Mouse (Mus musculus): Measurements from ENCODE around the gene Tmem131. TPM values are rescaled to one million over a fixed set of nuclear protein-coding genes. Genes with fewer than 3 reads are reported as not detected.

Gene Tmem131
- polyA plus RNA-seq, 1 experiment from 2014 or later, result 22.1 TPM

- Histone ChIP-seq H3K27me3 (ENCODE audit: control insufficient read depth, insufficient read depth, low read length) (no peaks in the 10 kb centered on the region; the same call in 1 of the 2 replicates), H3K4me1 (ENCODE audit: control insufficient read depth, insufficient read depth, low read length) (no peaks in the 10 kb centered on the region), H3K36me3 (ENCODE audit: control insufficient read depth, insufficient read depth, low read length) (no peaks in the 10 kb centered on the region), H3K4me2 (ENCODE audit: low read depth, low read length) (no peak overlapping the region), H3K27ac (ENCODE audit: low read depth, low read length) (no peak overlapping the region), H3K9me3 (ENCODE audit: control insufficient read depth, low read length) (no peaks in the 10 kb centered on the region), H3K9ac (replicated peaks; ENCODE audit: low read depth, low read length) (no peak overlapping the region), H3K4me3 (ENCODE audit: low read depth, low read length) (no peak overlapping the region)
- 77% methylated on average over 4 of the region's 4 CpGs for WGBS
- ATAC-seq (ENCODE audit: low read depth), result no peak
Observed at GRCm38 (mm10) chr1:36766431-36767205, 176.8 kb downstream of the Tmem131 start.

- no peak within 1 kb of the TSS for H3K9ac ChIP-seq (replicated peaks; ENCODE audit: low read depth, low read length)
- H3K36me3 ChIP-seq (ENCODE audit: control insufficient read depth, insufficient read depth, low read length), result no peaks in the 10 kb centered on the region
- WGBS, result 88% methylated on average over 11 of the region's 11 CpGs
- no peak within 1 kb of the TSS for H3K27ac ChIP-seq (ENCODE audit: low read depth, low read length)
- H3K4me1 ChIP-seq (ENCODE audit: control insufficient read depth, insufficient read depth, low read length), result no peaks in the 10 kb centered on the region
- no peak for ATAC-seq (ENCODE audit: low read depth)
- H3K4me3 ChIP-seq (ENCODE audit: low read depth, low read length), result no peak within 1 kb of the TSS
- H3K4me2 ChIP-seq (ENCODE audit: low read depth, low read length), result no peak within 1 kb of the TSS
- H3K27me3 ChIP-seq (ENCODE audit: control insufficient read depth, insufficient read depth, low read length), result no peaks in the 10 kb centered on the region
- no peaks in the 10 kb centered on the region for H3K9me3 ChIP-seq (ENCODE audit: control insufficient read depth, low read length)
Observed at GRCm38 (mm10) chr1:36761568-36761967, 181.9 kb downstream of the Tmem131 start, which contains the start of gene Zap70. Zap70 (plus strand) TSS chr1:36761798.

DNA sequence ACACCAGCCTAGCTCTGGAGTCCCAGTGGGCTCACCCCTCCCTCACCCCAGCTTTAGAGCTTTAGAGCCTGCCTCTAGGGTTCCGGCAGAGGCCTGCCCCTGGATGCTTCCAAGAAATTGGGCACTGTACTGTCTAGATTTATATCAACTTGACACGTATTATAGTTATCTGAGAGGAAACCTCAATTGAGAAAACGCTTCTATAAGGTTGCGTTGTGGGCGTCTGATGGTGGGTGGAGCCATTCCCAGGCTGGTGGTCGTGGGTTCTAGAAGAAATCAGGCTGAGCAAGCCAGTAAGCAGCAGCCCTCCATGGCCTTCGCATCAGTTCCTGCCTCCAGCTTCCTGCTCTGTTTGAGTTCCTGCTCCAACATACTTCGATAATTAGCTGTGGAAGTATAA, 182.4 kb downstream of the Tmem131 start:
- no peaks in the 10 kb centered on the region for H3K27me3 ChIP-seq (ENCODE audit: control insufficient read depth, insufficient read depth, low read length)
- ATAC-seq (ENCODE audit: low read depth), result no peak
- H3K4me3 ChIP-seq (ENCODE audit: low read depth, low read length), result no peak overlapping the region
- H3K9ac ChIP-seq (replicated peaks; ENCODE audit: low read depth, low read length), result no peak overlapping the region
- no peaks in the 10 kb centered on the region for H3K4me1 ChIP-seq (ENCODE audit: control insufficient read depth, insufficient read depth, low read length)
- no peak overlapping the region for H3K27ac ChIP-seq (ENCODE audit: low read depth, low read length)
- H3K4me2 ChIP-seq (ENCODE audit: low read depth, low read length), result no peak overlapping the region
- H3K9me3 ChIP-seq (ENCODE audit: control insufficient read depth, low read length), result no peaks in the 10 kb centered on the region
- no peaks in the 10 kb centered on the region for H3K36me3 ChIP-seq (ENCODE audit: control insufficient read depth, insufficient read depth, low read length)
- 88% methylated on average over 8 of the region's 8 CpGs for WGBS

DNA sequence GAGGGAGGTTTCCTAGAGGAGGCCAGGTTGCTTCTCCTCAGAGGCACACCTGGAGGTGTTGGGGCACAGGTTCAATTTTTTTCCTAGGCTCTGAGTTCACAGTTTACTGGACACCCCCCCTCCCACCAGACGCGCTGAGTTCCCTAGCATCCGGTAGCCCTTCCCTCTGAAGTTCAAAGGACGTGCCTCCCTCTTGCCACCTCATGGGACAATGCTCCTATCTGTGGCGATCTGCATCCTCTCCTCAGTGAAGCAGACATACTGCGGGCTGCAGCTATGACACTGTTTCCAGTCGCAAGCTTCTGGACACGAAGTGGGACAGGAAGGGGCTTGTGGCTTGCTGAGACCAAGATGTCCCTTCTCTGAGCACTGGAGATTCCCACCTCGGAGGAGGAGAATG, 183.1 kb downstream of the Tmem131 start:
- no peak overlapping the region for H3K27ac ChIP-seq (ENCODE audit: low read depth, low read length)
- no peaks in the 10 kb centered on the region for H3K27me3 ChIP-seq (ENCODE audit: control insufficient read depth, insufficient read depth, low read length)
- H3K9me3 ChIP-seq (ENCODE audit: control insufficient read depth, low read length), result no peaks in the 10 kb centered on the region
- H3K4me1 ChIP-seq (ENCODE audit: control insufficient read depth, insufficient read depth, low read length), result no peaks in the 10 kb centered on the region
- WGBS, result 81% methylated on average over 9 of the region's 9 CpGs
- H3K36me3 ChIP-seq (ENCODE audit: control insufficient read depth, insufficient read depth, low read length), result no peaks in the 10 kb centered on the region
- H3K4me3 ChIP-seq (ENCODE audit: low read depth, low read length), result no peak overlapping the region
- no peak overlapping the region for H3K4me2 ChIP-seq (ENCODE audit: low read depth, low read length)
- H3K9ac ChIP-seq (replicated peaks; ENCODE audit: low read depth, low read length), result no peak overlapping the region
- ATAC-seq (ENCODE audit: low read depth), result no peak

GRCm38 (mm10) chr1:36759076-36759475, 184.4 kb downstream of the Tmem131 start:
- Histone ChIP-seq H3K27ac (ENCODE audit: low read depth, low read length) (no peak overlapping the region), H3K4me3 (ENCODE audit: low read depth, low read length) (no peak overlapping the region), H3K27me3 (ENCODE audit: control insufficient read depth, insufficient read depth, low read length) (no peaks in the 10 kb centered on the region), H3K36me3 (ENCODE audit: control insufficient read depth, insufficient read depth, low read length) (no peaks in the 10 kb centered on the region), H3K9ac (replicated peaks; ENCODE audit: low read depth, low read length) (no peak overlapping the region), H3K4me2 (ENCODE audit: low read depth, low read length) (no peak overlapping the region), H3K9me3 (ENCODE audit: control insufficient read depth, low read length) (no peaks in the 10 kb centered on the region), H3K4me1 (ENCODE audit: control insufficient read depth, insufficient read depth, low read length) (no peaks in the 10 kb centered on the region)
- ATAC-seq (ENCODE audit: low read depth), result no peak
- WGBS, result 91% methylated on average over 18 of the region's 18 CpGs

- Histone ChIP-seq H3K9me3 (ENCODE audit: control insufficient read depth, low read length) (no peaks in the 10 kb centered on the region), H3K4me1 (ENCODE audit: control insufficient read depth, insufficient read depth, low read length) (no peaks in the 10 kb centered on the region), H3K27ac (ENCODE audit: low read depth, low read length) (no peak overlapping the region), H3K4me3 (ENCODE audit: low read depth, low read length) (no peak overlapping the region), H3K4me2 (ENCODE audit: low read depth, low read length) (no peak overlapping the region), H3K27me3 (ENCODE audit: control insufficient read depth, insufficient read depth, low read length) (no peaks in the 10 kb centered on the region), H3K36me3 (ENCODE audit: control insufficient read depth, insufficient read depth, low read length) (no peaks in the 10 kb centered on the region), H3K9ac (replicated peaks; ENCODE audit: low read depth, low read length) (no peak overlapping the region)
- ATAC-seq (ENCODE audit: low read depth), result no peak
- 90% methylated on average over 9 of the region's 9 CpGs for WGBS
Observed at GRCm38 (mm10) chr1:36758553-36758952, 184.9 kb downstream of the Tmem131 start.

DNA sequence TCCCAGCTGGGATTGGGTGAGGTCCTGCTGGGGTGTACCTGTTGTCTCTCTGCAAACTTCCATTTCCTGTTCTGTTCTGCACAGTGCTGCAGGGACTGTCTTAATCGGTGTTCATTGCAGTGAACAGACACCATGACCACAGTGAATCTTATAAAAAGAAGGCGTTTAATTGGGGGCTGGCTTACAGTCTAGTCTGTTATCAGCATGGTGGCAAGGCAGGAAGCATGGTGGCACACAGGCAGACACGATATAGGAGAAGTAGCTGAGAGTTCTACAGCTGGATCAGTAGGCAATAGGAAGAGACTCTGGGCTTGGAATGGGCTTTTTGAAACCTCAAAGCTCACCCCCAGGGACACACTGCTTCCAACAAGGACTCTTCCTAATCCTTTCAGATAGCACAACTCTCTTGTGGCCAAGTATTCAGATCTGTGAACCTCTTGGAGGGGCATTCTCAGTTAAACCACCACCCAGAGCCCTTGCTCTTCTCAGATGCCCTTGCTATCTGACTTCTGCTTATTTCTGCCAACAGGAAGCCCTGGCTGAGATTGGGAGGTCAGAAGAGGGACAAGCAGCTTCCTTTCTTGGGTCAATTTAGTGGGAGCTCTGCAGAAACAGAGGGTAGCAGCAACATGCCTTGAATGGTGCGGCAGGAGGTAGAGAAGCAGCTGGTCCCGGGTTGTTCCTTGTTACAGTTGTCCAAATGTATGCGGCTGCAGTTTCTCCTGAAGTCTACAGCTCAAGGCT, 189.4 kb downstream of the Tmem131 start:
- Histone ChIP-seq H3K9ac (replicated peaks; ENCODE audit: low read depth, low read length) (no peak overlapping the region), H3K27ac (ENCODE audit: low read depth, low read length) (no peak overlapping the region), H3K27me3 (ENCODE audit: control insufficient read depth, insufficient read depth, low read length) (no peaks in the 10 kb centered on the region), H3K9me3 (ENCODE audit: control insufficient read depth, low read length) (no peaks in the 10 kb centered on the region), H3K4me3 (ENCODE audit: low read depth, low read length) (no peak overlapping the region), H3K4me1 (ENCODE audit: control insufficient read depth, insufficient read depth, low read length) (no peaks in the 10 kb centered on the region), H3K4me2 (ENCODE audit: low read depth, low read length) (no peak overlapping the region), H3K36me3 (ENCODE audit: control insufficient read depth, insufficient read depth, low read length) (no peaks in the 10 kb centered on the region)
- ATAC-seq (ENCODE audit: low read depth), result no peak
- WGBS, result 86% methylated on average over 6 of the region's 6 CpGs

DNA sequence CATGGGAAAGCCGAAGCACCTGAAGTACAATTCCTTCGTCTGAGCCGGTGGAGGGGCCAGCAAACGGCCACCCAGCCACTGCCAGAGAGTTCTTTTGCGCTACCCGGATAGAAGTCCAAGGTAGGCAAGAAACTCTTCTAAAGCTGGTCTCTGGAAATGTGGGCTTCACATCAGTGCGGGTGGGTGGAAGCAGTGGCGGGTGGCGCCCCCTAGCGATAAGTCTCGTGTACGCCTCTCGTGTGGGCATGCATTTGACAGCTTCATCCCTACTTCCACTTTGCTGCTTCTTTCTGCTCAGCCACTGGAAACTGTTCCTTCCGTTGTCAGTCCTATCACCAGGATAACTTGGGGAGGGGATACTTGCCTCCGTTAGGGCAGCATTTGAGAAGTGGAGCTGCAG, 197.0 kb downstream of the Tmem131 start:
- Histone ChIP-seq H3K4me1 (ENCODE audit: control insufficient read depth, insufficient read depth, low read length) (peaks cover 4% of the 10 kb centered on the region; the same call in 1 of the 2 replicates), H3K36me3 (ENCODE audit: control insufficient read depth, insufficient read depth, low read length) (no peaks in the 10 kb centered on the region), H3K9ac (replicated peaks; ENCODE audit: low read depth, low read length) (no peak overlapping the region), H3K27me3 (ENCODE audit: control insufficient read depth, insufficient read depth, low read length) (no peaks in the 10 kb centered on the region), H3K9me3 (ENCODE audit: control insufficient read depth, low read length) (no peaks in the 10 kb centered on the region), H3K27ac (ENCODE audit: low read depth, low read length) (no peak overlapping the region), H3K4me2 (ENCODE audit: low read depth, low read length) (no peak overlapping the region), H3K4me3 (ENCODE audit: low read depth, low read length) (no peak overlapping the region)
- ATAC-seq (ENCODE audit: low read depth), result no peak
- 50% methylated on average over 15 of the region's 15 CpGs for WGBS

- no peak overlapping the region for H3K4me2 ChIP-seq (ENCODE audit: low read depth, low read length)
- no peaks in the 10 kb centered on the region for H3K27me3 ChIP-seq (ENCODE audit: control insufficient read depth, insufficient read depth, low read length)
- H3K4me3 ChIP-seq (ENCODE audit: low read depth, low read length), result no peak overlapping the region
- H3K9me3 ChIP-seq (ENCODE audit: control insufficient read depth, low read length), result no peaks in the 10 kb centered on the region
- no peak overlapping the region for H3K9ac ChIP-seq (replicated peaks; ENCODE audit: low read depth, low read length)
- ATAC-seq (ENCODE audit: low read depth), result no peak
- no peak overlapping the region for H3K27ac ChIP-seq (ENCODE audit: low read depth, low read length)
- no peaks in the 10 kb centered on the region for H3K36me3 ChIP-seq (ENCODE audit: control insufficient read depth, insufficient read depth, low read length)
- 37% methylated on average over 4 of the region's 4 CpGs for WGBS
- H3K4me1 ChIP-seq (ENCODE audit: control insufficient read depth, insufficient read depth, low read length), result peaks cover 4% of the 10 kb centered on the region; the same call in 1 of the 2 replicates
Observed at GRCm38 (mm10) chr1:36745661-36746060, 197.8 kb downstream of the Tmem131 start.

Data from neural tube, embryonic 14.5 days (tissue).